In genomic region chr7:80198863-80199262, GRCm38 (mm10) we compare ENCODE assay signal across 8 mouse cellular contexts. TPM values are rescaled to one million over a fixed set of nuclear protein-coding genes. Genes with fewer than 3 reads are reported as not detected.
DNase-seq lines count a peak whose midpoint lies in the region; ATAC-seq and TF ChIP-seq lines count a peak whose summit lies in the region.

No protein-coding gene starts in this region.

- peak overlapping the region; percentile 86 for H3K9ac ChIP-seq in embryonic facial prominence, embryonic 12.5 days
- peak overlapping the region; percentile 76 for H3K9ac ChIP-seq in heart, embryonic 16.5 days (ENCODE audit: low read length)

- no peaks in the 10 kb centered on the region for H3K27me3 ChIP-seq in embryonic facial prominence, embryonic 12.5 days
- no peaks in the 10 kb centered on the region for H3K27me3 ChIP-seq in heart, embryonic 16.5 days (ENCODE audit: control insufficient read depth, insufficient read depth, low read length)

- no peak for TF ChIP-seq POLR2A in lung, adult 2 months (IDR thresholded peaks at IDR 0.05; ENCODE audit: borderline replicate concordance, extremely low read depth, low read depth, low read length)

- peak overlapping the region; percentile 77 for H3K4me3 ChIP-seq in lung, adult 2 months (replicated peaks; ENCODE audit: extremely low read depth, low read depth, low read length)
- H3K4me3 ChIP-seq in embryonic facial prominence, embryonic 12.5 days = peak overlapping the region; percentile 69
- peak overlapping the region; percentile 68 for H3K4me3 ChIP-seq in heart, embryonic 16.5 days (ENCODE audit: low read length)
- peak overlapping the region; percentile 82 for H3K4me3 ChIP-seq in macrophage (ENCODE audit: inconsistent target)

- peaks cover 42% of the 10 kb centered on the region; the same call in 1 of the 2 replicates for H3K79me2 ChIP-seq in macrophage (ENCODE audit: inconsistent target)

- peaks cover 3% of the 10 kb centered on the region for H3K4me1 ChIP-seq in lung, adult 2 months (ENCODE audit: control insufficient read depth, insufficient read depth, low read length)
- peaks cover 29% of the 10 kb centered on the region for H3K4me1 ChIP-seq in embryonic facial prominence, embryonic 12.5 days
- H3K4me1 ChIP-seq in heart, embryonic 16.5 days (ENCODE audit: control insufficient read depth, insufficient read depth, low read length) = peaks cover 30% of the 10 kb centered on the region

- H3K9me3 ChIP-seq in embryonic facial prominence, embryonic 12.5 days = no peaks in the 10 kb centered on the region
- H3K9me3 ChIP-seq in heart, embryonic 16.5 days (replicated peaks; ENCODE audit: control insufficient read depth, low read length) = no peaks in the 10 kb centered on the region

- peak overlapping the region; percentile 80 for H3K4me2 ChIP-seq in embryonic facial prominence, embryonic 12.5 days (replicated peaks)
- H3K4me2 ChIP-seq in heart, embryonic 16.5 days (ENCODE audit: low read depth, low read length) = peak overlapping the region; percentile 81

- no peak for DNase-seq in lung, adult 2 months
- DNase-seq in lung, postnatal 4 days = no peak
- DNase-seq in testis, postnatal 14 days (ENCODE audit: low spot score) = no peak
- DNase-seq in cerebellum, postnatal 4 days (ENCODE audit: low spot score in 2 of 2) = no peak
- DNase-seq in ovary, adult 18-20 months (ENCODE audit: low spot score) = no peak

- H3K36me3 ChIP-seq in embryonic facial prominence, embryonic 12.5 days = no peaks in the 10 kb centered on the region
- no peaks in the 10 kb centered on the region for H3K36me3 ChIP-seq in heart, embryonic 16.5 days (ENCODE audit: control insufficient read depth, insufficient read depth)
- H3K36me3 ChIP-seq in macrophage (ENCODE audit: inconsistent target) = no peaks in the 10 kb centered on the region

- 4% methylated on average over 11 of the region's 11 CpGs for WGBS in lung, adult 2 months
- WGBS in embryonic facial prominence, embryonic 12.5 days = under 1% methylated on average over 11 of the region's 11 CpGs
- 2% methylated on average over 11 of the region's 11 CpGs for WGBS in heart, embryonic 16.5 days
- 1% methylated on average over 11 of the region's 11 CpGs for WGBS in macrophage (ENCODE audit: missing documents)

- no peak for TF ChIP-seq CTCF in lung, adult 2 months (IDR thresholded peaks at IDR 0.05; ENCODE audit: insufficient read depth, low read length)

- ATAC-seq in embryonic facial prominence, embryonic 12.5 days (ENCODE audit: insufficient number of reproducible peaks, insufficient read depth, low FRiP score, low TSS enrichment) = no peak; the same call in 1 of the 2 replicates
- no peak for ATAC-seq in heart, embryonic 16.5 days (replicated peaks; ENCODE audit: extremely low read depth, insufficient read depth, low FRiP score)

- H3K27ac ChIP-seq in embryonic facial prominence, embryonic 12.5 days = peak overlapping the region; percentile 96
- peak overlapping the region; percentile 84 for H3K27ac ChIP-seq in heart, embryonic 16.5 days (ENCODE audit: low read length)
- peak overlapping the region; percentile 22; the same call in 1 of the 2 replicates for H3K27ac ChIP-seq in macrophage

RNA-seq across cellular contexts. Expression of gene Sema4b, which starts 12.2 kb away (rescaled TPM):
- polyA plus RNA-seq in lung, adult 2 months (2012; rRNA removed) = 14.7 and 19.0 TPM in 2 replicates
- polyA plus RNA-seq in embryonic facial prominence, embryonic 12.5 days (2016; fragmentation: Nextera tagmentation; extraction: Ambion mirVana) = 14.6 and 14.9 TPM in 2 replicates
- 12.1 and 14.4 TPM in 2 replicates for polyA plus RNA-seq in heart, embryonic 16.5 days (2015; fragmentation: Nextera tagmentation; extraction: Ambion mirVana)
- total RNA-seq in macrophage (2018; cell fraction: chromatin; rRNA removed) = 10 to 100 TPM in 19 of 26 experiments, 1 to 10 TPM in 7; 4.8 to 39.3 (median 15.2) TPM
- total RNA-seq in macrophage (2018; cell fraction: cytosol; rRNA removed) = 10 to 100 TPM in 15 of 26 experiments, 1 to 10 TPM in 11; 3.7 to 24.8 (median 10.5) TPM
- total RNA-seq in macrophage (2018; cell fraction: nucleus; rRNA removed) = 10 to 100 TPM in 24 of 26 experiments, 1 to 10 TPM in 2; 8.9 to 51.8 (median 18.3) TPM
- 6.0 to 23.1 TPM (median 10.0 TPM) in 3 replicates for polyA plus RNA-seq in macrophage (2018)

RNA-seq across cellular contexts. Expression of gene Cib1, which starts 33.8 kb away (rescaled TPM):
- polyA plus RNA-seq in lung, adult 2 months (2012; rRNA removed) = 93.8 and 94.6 TPM in 2 replicates
- polyA plus RNA-seq in embryonic facial prominence, embryonic 12.5 days (2016; fragmentation: Nextera tagmentation; extraction: Ambion mirVana) = 54.2 and 56.0 TPM in 2 replicates
- polyA plus RNA-seq in heart, embryonic 16.5 days (2015; fragmentation: Nextera tagmentation; extraction: Ambion mirVana) = 65.6 and 65.9 TPM in 2 replicates
- total RNA-seq in macrophage (2018; cell fraction: chromatin; rRNA removed) = 10 to 100 TPM in 21 of 26 experiments, 1 to 10 TPM in 5; 5.4 to 28.8 (median 16.3) TPM
- total RNA-seq in macrophage (2018; cell fraction: cytosol; rRNA removed) = 10 to 100 TPM; 52.6 to 88.8 (median 69.8) TPM
- total RNA-seq in macrophage (2018; cell fraction: nucleus; rRNA removed) = 10 to 100 TPM in 25 of 26 experiments, 1 to 10 TPM in 1; 9.3 to 41.7 (median 23.8) TPM
- polyA plus RNA-seq in macrophage (2018) = 28.5 to 81.1 TPM (median 68.2 TPM) in 3 replicates

RNA-seq across cellular contexts. Expression of gene Gdpgp1, which starts 33.8 kb away (rescaled TPM):
- 2.4 and 3.2 TPM in 2 replicates for polyA plus RNA-seq in lung, adult 2 months (2012; rRNA removed)
- 3.7 and 4.0 TPM in 2 replicates for polyA plus RNA-seq in embryonic facial prominence, embryonic 12.5 days (2016; fragmentation: Nextera tagmentation; extraction: Ambion mirVana)
- polyA plus RNA-seq in heart, embryonic 16.5 days (2015; fragmentation: Nextera tagmentation; extraction: Ambion mirVana) = 3.2 and 4.2 TPM in 2 replicates
- total RNA-seq in macrophage (2018; cell fraction: chromatin; rRNA removed) = 1 to 10 TPM in 17 of 26 experiments, under 1 TPM in 9; 0.20 to 7.5 (median 1.5) TPM
- total RNA-seq in macrophage (2018; cell fraction: cytosol; rRNA removed) = 1 to 10 TPM in 22 of 26 experiments, under 1 TPM in 4; 0.70 to 5.0 (median 2.8) TPM
- total RNA-seq in macrophage (2018; cell fraction: nucleus; rRNA removed) = 10 to 100 TPM in 1 of 26 experiments, 1 to 10 TPM in 17, under 1 TPM in 8; 0.36 to 11.1 (median 1.7) TPM
- polyA plus RNA-seq in macrophage (2018) = 2.7 to 3.2 TPM (median 3.1 TPM) in 3 replicates

RNA-seq across cellular contexts. Expression of gene Ttll13, which starts 47.3 kb away (rescaled TPM):
- 1.2 and 1.3 TPM in 2 replicates for polyA plus RNA-seq in lung, adult 2 months (2012; rRNA removed)
- 0.59 and 1.2 TPM in 2 replicates for polyA plus RNA-seq in embryonic facial prominence, embryonic 12.5 days (2016; fragmentation: Nextera tagmentation; extraction: Ambion mirVana)
- 0.60 and 1.2 TPM in 2 replicates for polyA plus RNA-seq in heart, embryonic 16.5 days (2015; fragmentation: Nextera tagmentation; extraction: Ambion mirVana)
- 1 to 10 TPM in 2 of 26 experiments, under 1 TPM in 5, not detected in 19; 0.16 to 2.2 (median 0.66) TPM for total RNA-seq in macrophage (2018; cell fraction: chromatin; rRNA removed)
- under 1 TPM in 15 of 26 experiments, not detected in 11; 0.03 to 0.67 (median 0.09) TPM for total RNA-seq in macrophage (2018; cell fraction: cytosol; rRNA removed)
- 1 to 10 TPM in 2 of 26 experiments, under 1 TPM in 2, not detected in 22; 0.30 to 1.8 (median 0.77) TPM for total RNA-seq in macrophage (2018; cell fraction: nucleus; rRNA removed)
- 0.06 to 0.07 TPM in 2 of 3 replicates, not detected in the other for polyA plus RNA-seq in macrophage (2018)

Comparison
In these comparisons a context has a peak if more than half of its experiments do, and no peak if none do; other contexts are left out.
1. H3K27ac ChIP-seq: peak in every context shown above with its lines; median percentile 96 in embryonic facial prominence, embryonic 12.5 days; 84 in heart, embryonic 16.5 days; 22 in macrophage.